Mouse (Mus musculus): ENCODE data around the gene Spop. TPM values are rescaled to one million over a fixed set of nuclear protein-coding genes. Genes with fewer than 3 reads are reported as not detected.

Gene Spop
- polyA plus RNA-seq, 1 experiment from 2014 or later, result 92.4 TPM

DNA sequence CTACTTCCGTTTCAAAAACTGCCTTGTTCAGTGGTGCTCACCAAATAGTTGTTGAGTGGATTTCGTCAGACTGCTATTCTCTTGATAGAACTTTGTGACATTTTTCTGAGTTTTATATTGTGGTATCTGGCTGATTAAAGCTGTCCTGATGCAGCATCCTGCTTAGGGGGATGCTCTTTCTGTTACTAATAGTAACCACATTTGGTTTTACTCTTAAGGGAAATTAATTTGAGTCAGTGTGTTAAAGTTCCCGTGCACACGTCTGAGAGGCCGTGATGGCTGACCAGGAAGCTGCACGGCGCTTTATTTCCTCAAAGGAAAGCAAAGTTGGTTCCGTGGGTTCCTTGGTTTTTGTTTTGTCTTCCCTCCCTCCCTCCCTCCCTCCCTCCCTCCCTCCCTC lies 41.5 kb downstream of the Spop start:
- Histone ChIP-seq H3K4me2 (no peak overlapping the region; the same call in 1 of the 2 replicates), H3K27me3 (replicated peaks; ENCODE audit: control insufficient read depth, insufficient read depth, low read length) (no peaks in the 10 kb centered on the region), H3K36me3 (ENCODE audit: control insufficient read depth, insufficient read depth, low read length) (no peaks in the 10 kb centered on the region), H3K9me3 (ENCODE audit: control insufficient read depth, low read length) (no peaks in the 10 kb centered on the region), H3K4me1 (replicated peaks; ENCODE audit: control insufficient read depth, insufficient read depth, low read length) (no peaks in the 10 kb centered on the region), H3K27ac (ENCODE audit: low read depth, low read length) (no peak overlapping the region), H3K9ac (ENCODE audit: low read depth, low read length) (no peak overlapping the region), H3K4me3 (ENCODE audit: low read depth, low read length) (no peak overlapping the region)
- WGBS, result 50% methylated on average over 8 of the region's 8 CpGs
- no peak for ATAC-seq (replicated peaks; ENCODE audit: low FRiP score)
- DNase-seq (ENCODE audit: low spot score), result no peak

DNA sequence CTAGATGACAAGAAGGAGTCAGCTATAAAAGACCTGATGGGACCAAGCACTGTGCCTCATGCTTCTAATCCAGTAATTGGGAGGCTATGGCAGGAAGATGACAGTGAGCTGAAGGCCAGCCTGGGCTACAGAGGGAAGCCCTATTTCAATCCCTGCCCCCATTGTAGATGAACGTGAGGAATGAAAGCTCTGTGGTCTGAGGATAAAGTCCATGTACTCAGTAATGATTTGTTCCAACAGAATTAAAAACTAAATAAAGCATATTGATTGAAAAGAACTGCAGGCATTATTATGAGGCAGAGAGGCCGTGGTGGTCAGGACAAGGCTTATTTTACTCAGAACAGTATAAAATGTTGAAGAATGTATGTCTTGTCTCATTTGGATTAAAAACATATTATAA lies 47.0 kb downstream of the Spop start:
- ATAC-seq (replicated peaks; ENCODE audit: low FRiP score), result no peak
- no peaks in the 10 kb centered on the region for H3K36me3 ChIP-seq (ENCODE audit: control insufficient read depth, insufficient read depth, low read length)
- no peaks in the 10 kb centered on the region for H3K4me1 ChIP-seq (replicated peaks; ENCODE audit: control insufficient read depth, insufficient read depth, low read length)
- no peaks in the 10 kb centered on the region for H3K27me3 ChIP-seq (replicated peaks; ENCODE audit: control insufficient read depth, insufficient read depth, low read length)
- WGBS, result 67% methylated on average over 2 of the region's 2 CpGs
- no peak for DNase-seq (ENCODE audit: low spot score)
- no peak overlapping the region for H3K4me2 ChIP-seq
- no peak overlapping the region for H3K4me3 ChIP-seq (ENCODE audit: low read depth, low read length)
- no peaks in the 10 kb centered on the region for H3K9me3 ChIP-seq (ENCODE audit: control insufficient read depth, low read length)
- no peak overlapping the region for H3K27ac ChIP-seq (ENCODE audit: low read depth, low read length)
- H3K9ac ChIP-seq (ENCODE audit: low read depth, low read length), result no peak overlapping the region

DNA sequence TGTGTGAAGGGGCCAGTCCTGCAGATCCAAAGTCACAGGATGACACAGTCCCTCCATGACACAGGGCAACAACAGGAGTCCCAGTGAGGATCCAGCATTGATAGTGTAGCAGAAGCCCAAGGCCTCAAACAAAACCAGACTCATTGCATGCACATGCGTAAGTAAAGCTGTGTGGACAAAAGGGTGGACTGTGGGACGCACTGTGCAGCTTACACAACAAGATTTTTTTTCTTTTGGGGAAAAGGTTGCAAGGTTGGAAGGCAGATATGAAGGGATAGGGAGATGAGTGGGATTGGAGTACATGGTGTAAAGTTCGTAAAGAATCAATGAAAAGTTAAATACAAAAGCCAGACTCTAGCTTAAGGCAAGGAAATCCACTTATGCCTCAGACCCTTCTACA lies 48.3 kb downstream of the Spop start:
- H3K4me3 ChIP-seq (ENCODE audit: low read depth, low read length), result no peak overlapping the region
- ATAC-seq (replicated peaks; ENCODE audit: low FRiP score) (no peak), DNase-seq (ENCODE audit: low spot score) (no peak)
- no peak overlapping the region for H3K27ac ChIP-seq (ENCODE audit: low read depth, low read length)
- no peaks in the 10 kb centered on the region for H3K4me1 ChIP-seq (replicated peaks; ENCODE audit: control insufficient read depth, insufficient read depth, low read length)
- H3K9ac ChIP-seq (ENCODE audit: low read depth, low read length), result no peak overlapping the region
- 86% methylated on average over 3 of the region's 3 CpGs for WGBS
- no peaks in the 10 kb centered on the region for H3K9me3 ChIP-seq (ENCODE audit: control insufficient read depth, low read length)
- no peaks in the 10 kb centered on the region for H3K36me3 ChIP-seq (ENCODE audit: control insufficient read depth, insufficient read depth, low read length)
- no peak overlapping the region for H3K4me2 ChIP-seq
- no peaks in the 10 kb centered on the region for H3K27me3 ChIP-seq (replicated peaks; ENCODE audit: control insufficient read depth, insufficient read depth, low read length)

DNA sequence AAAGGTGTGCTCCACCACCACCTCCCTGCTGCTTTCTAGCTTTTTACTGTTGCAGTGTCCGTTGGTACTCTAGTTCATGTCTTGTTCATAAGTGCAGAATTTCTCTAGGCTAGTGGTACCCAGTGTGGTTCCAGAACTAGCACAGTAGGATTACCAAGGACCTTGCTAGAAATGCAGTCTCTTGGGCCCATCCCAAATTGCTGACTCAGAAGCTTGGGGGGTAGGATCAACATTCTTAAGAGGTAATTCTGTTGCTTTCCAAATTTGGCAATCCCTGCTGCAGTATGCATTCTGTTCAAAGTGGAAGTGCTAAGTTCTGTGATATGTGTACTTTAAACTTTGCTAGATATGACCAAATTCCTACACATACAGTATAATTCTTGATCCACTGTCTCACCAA lies 53.9 kb downstream of the Spop start:
- no peaks in the 10 kb centered on the region for H3K27me3 ChIP-seq (replicated peaks; ENCODE audit: control insufficient read depth, insufficient read depth, low read length)
- H3K36me3 ChIP-seq (ENCODE audit: control insufficient read depth, insufficient read depth, low read length), result peaks cover 3% of the 10 kb centered on the region; the same call in 1 of the 2 replicates
- no peaks in the 10 kb centered on the region for H3K9me3 ChIP-seq (ENCODE audit: control insufficient read depth, low read length)
- no peak overlapping the region for H3K9ac ChIP-seq (ENCODE audit: low read depth, low read length)
- H3K4me1 ChIP-seq (replicated peaks; ENCODE audit: control insufficient read depth, insufficient read depth, low read length), result no peaks in the 10 kb centered on the region
- no peak for ATAC-seq (replicated peaks; ENCODE audit: low FRiP score)
- no peak overlapping the region for H3K4me3 ChIP-seq (ENCODE audit: low read depth, low read length)
- H3K4me2 ChIP-seq, result no peak overlapping the region
- no peak overlapping the region for H3K27ac ChIP-seq (ENCODE audit: low read depth, low read length)
- no peak for DNase-seq (ENCODE audit: low spot score)
- 85% methylated on average over 1 of the region's 1 CpGs for WGBS

DNA sequence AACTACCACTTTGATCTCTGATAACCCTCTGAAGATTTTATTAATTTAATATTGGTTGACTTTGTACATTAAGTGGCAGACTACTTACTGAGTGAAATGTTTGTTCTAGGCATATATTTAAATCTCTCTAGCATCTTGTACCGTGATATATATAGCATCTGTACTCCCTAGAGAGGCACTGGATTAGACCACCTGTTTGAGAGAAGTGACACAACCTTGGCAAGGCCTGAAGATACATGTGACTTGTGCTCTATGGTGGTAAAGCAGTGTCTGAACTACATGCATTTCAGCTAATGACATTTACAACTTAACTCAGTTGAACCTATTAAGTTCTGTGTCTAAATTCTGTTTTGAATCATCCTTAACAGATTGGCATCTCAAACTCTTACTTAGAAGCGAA lies 59.1 kb downstream of the Spop start:
- WGBS, result 91% methylated on average over 2 of the region's 2 CpGs
- H3K9me3 ChIP-seq (ENCODE audit: control insufficient read depth, low read length), result no peaks in the 10 kb centered on the region
- H3K36me3 ChIP-seq (ENCODE audit: control insufficient read depth, insufficient read depth, low read length), result peaks cover 5% of the 10 kb centered on the region; the same call in 1 of the 2 replicates
- H3K27me3 ChIP-seq (replicated peaks; ENCODE audit: control insufficient read depth, insufficient read depth, low read length), result no peaks in the 10 kb centered on the region
- H3K9ac ChIP-seq (ENCODE audit: low read depth, low read length), result no peak overlapping the region
- no peaks in the 10 kb centered on the region for H3K4me1 ChIP-seq (replicated peaks; ENCODE audit: control insufficient read depth, insufficient read depth, low read length)
- ATAC-seq (replicated peaks; ENCODE audit: low FRiP score) (no peak), DNase-seq (ENCODE audit: low spot score) (no peak)
- no peak overlapping the region for H3K4me2 ChIP-seq
- no peak overlapping the region for H3K27ac ChIP-seq (ENCODE audit: low read depth, low read length)
- H3K4me3 ChIP-seq (ENCODE audit: low read depth, low read length), result no peak overlapping the region

DNA sequence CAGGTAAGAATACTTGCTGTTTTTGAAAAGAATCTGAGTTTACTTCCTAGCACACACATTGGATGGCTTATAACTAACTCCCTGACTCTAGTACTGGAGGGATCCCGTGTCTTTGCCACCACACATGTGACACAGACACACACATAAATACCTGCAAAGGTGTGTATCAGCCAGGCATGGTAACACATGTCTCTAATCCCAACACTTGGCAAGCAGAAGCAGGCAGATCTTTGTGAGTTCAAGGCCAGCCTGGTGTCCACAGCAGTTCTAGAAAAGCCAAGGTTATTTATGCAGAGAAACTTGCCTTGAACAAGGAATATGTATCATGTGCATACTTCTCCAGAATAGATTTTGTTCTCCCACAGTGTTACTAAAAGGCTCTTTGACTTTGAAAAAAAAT lies 59.6 kb downstream of the Spop start:
- no peaks in the 10 kb centered on the region for H3K27me3 ChIP-seq (replicated peaks; ENCODE audit: control insufficient read depth, insufficient read depth, low read length)
- H3K4me3 ChIP-seq (ENCODE audit: low read depth, low read length), result no peak overlapping the region
- peaks cover 5% of the 10 kb centered on the region; the same call in 1 of the 2 replicates for H3K36me3 ChIP-seq (ENCODE audit: control insufficient read depth, insufficient read depth, low read length)
- 94% methylated on average over 1 of the region's 1 CpGs for WGBS
- no peak for ATAC-seq (replicated peaks; ENCODE audit: low FRiP score)
- H3K27ac ChIP-seq (ENCODE audit: low read depth, low read length), result no peak overlapping the region
- no peaks in the 10 kb centered on the region for H3K9me3 ChIP-seq (ENCODE audit: control insufficient read depth, low read length)
- no peak for DNase-seq (ENCODE audit: low spot score)
- no peaks in the 10 kb centered on the region for H3K4me1 ChIP-seq (replicated peaks; ENCODE audit: control insufficient read depth, insufficient read depth, low read length)
- H3K4me2 ChIP-seq, result no peak overlapping the region
- no peak overlapping the region for H3K9ac ChIP-seq (ENCODE audit: low read depth, low read length)

DNA sequence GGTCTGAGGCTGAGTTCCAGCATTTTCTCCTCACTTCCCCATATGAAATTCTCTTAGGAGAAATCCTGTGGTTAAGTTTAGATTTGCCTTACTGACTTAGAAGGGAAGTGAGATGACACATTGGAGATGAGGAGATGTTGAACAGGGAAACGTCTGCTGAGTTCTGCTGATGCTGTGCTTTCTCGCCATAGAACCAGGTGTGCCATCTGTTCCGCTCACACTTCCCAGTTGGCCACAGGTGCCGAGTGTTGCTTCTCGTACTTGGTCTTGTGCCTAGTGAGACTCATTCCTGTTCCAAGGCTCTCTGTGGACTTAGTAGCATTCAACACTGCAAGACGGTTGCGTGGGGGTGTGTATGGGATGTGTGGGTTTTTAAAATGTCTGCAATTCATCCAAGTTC lies 62.4 kb downstream of the Spop start:
- ATAC-seq (replicated peaks; ENCODE audit: low FRiP score), result no peak
- no peak overlapping the region for H3K27ac ChIP-seq (ENCODE audit: low read depth, low read length)
- no peak overlapping the region for H3K4me3 ChIP-seq (ENCODE audit: low read depth, low read length)
- no peaks in the 10 kb centered on the region for H3K4me1 ChIP-seq (replicated peaks; ENCODE audit: control insufficient read depth, insufficient read depth, low read length)
- no peaks in the 10 kb centered on the region for H3K9me3 ChIP-seq (ENCODE audit: control insufficient read depth, low read length)
- 86% methylated on average over 7 of the region's 7 CpGs for WGBS
- H3K4me2 ChIP-seq, result no peak overlapping the region
- no peaks in the 10 kb centered on the region for H3K27me3 ChIP-seq (replicated peaks; ENCODE audit: control insufficient read depth, insufficient read depth, low read length)
- peaks cover 5% of the 10 kb centered on the region; the same call in 1 of the 2 replicates for H3K36me3 ChIP-seq (ENCODE audit: control insufficient read depth, insufficient read depth, low read length)
- no peak for DNase-seq (ENCODE audit: low spot score)
- H3K9ac ChIP-seq (ENCODE audit: low read depth, low read length), result no peak overlapping the region

DNA sequence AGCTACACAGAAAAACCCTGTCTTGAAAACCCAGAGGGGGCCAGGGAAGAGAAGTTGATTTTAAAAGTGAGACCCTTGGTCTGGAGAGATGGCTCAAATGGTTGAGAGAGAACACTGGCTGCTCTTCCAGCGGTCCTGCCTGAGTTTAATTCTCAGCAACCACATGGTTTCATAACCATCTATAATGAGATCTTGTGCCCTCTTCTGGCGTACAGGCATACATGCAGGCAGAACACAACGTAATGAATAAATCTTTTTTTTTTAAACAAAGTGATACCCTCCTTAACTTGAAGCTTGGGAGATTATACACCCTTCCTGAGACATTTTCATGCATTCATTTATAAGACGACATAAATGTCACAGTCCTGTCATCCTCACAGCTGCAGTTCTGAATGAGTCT lies 65.6 kb downstream of the Spop start:
- no peaks in the 10 kb centered on the region; the same call in 1 of the 2 replicates for H3K36me3 ChIP-seq (ENCODE audit: control insufficient read depth, insufficient read depth, low read length)
- no peak for ATAC-seq (replicated peaks; ENCODE audit: low FRiP score)
- no peak overlapping the region for H3K9ac ChIP-seq (ENCODE audit: low read depth, low read length)
- no peaks in the 10 kb centered on the region for H3K4me1 ChIP-seq (replicated peaks; ENCODE audit: control insufficient read depth, insufficient read depth, low read length)
- WGBS, result 87% methylated on average over 4 of the region's 4 CpGs
- no peak for DNase-seq (ENCODE audit: low spot score)
- no peaks in the 10 kb centered on the region for H3K9me3 ChIP-seq (ENCODE audit: control insufficient read depth, low read length)
- H3K27me3 ChIP-seq (replicated peaks; ENCODE audit: control insufficient read depth, insufficient read depth, low read length), result no peaks in the 10 kb centered on the region
- no peak overlapping the region for H3K27ac ChIP-seq (ENCODE audit: low read depth, low read length)
- H3K4me2 ChIP-seq, result no peak overlapping the region
- no peak overlapping the region for H3K4me3 ChIP-seq (ENCODE audit: low read depth, low read length)

DNA sequence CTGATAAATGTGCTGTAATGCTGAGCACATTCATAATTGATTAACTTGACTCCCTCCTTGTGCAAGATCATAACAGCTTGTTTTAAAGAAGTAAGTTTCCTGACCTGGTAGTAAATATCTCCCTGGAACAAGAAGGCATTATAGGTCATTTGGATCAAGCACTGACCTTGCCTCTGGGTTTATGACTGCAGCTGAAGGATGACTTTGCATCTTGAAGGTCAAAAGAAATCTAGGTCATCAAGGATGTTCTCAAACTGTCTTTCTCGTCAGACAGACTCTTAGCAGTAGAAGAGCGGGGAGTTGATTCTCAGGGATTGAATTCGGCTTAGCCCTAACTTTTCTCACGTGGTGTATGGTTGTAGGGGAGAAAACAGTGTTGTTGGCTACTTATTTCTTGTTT lies 66.8 kb downstream of the Spop start:
- Histone ChIP-seq H3K4me2 (no peak overlapping the region), H3K4me3 (ENCODE audit: low read depth, low read length) (no peak overlapping the region), H3K36me3 (ENCODE audit: control insufficient read depth, insufficient read depth, low read length) (peaks cover 5% of the 10 kb centered on the region; the same call in 1 of the 2 replicates), H3K27me3 (replicated peaks; ENCODE audit: control insufficient read depth, insufficient read depth, low read length) (no peaks in the 10 kb centered on the region), H3K4me1 (replicated peaks; ENCODE audit: control insufficient read depth, insufficient read depth, low read length) (no peaks in the 10 kb centered on the region), H3K9me3 (ENCODE audit: control insufficient read depth, low read length) (no peaks in the 10 kb centered on the region), H3K27ac (ENCODE audit: low read depth, low read length) (no peak overlapping the region), H3K9ac (ENCODE audit: low read depth, low read length) (no peak overlapping the region)
- no peak for ATAC-seq (replicated peaks; ENCODE audit: low FRiP score)
- no peak for DNase-seq (ENCODE audit: low spot score)
- WGBS, result 84% methylated on average over 4 of the region's 4 CpGs
